Mouse (Mus musculus): ENCODE measurements around the gene Adprhl2.

The Adprhl2 gene

GRCm38 (mm10) chr4:126306058-126306457 lies 15.4 kb downstream of the Adprhl2 start:
- no peak for DNase-seq (ENCODE audit: low spot score)

- no peak for DNase-seq (ENCODE audit: low spot score)
Observed at GRCm38 (mm10) chr4:126305428-126305827, 16.1 kb downstream of the Adprhl2 start.

GRCm38 (mm10) chr4:126303877-126304276 lies 17.6 kb downstream of the Adprhl2 start:
- DNase-seq (ENCODE audit: low spot score): no peak

- no peak for DNase-seq (ENCODE audit: low spot score)
Observed at GRCm38 (mm10) chr4:126301584-126302309, 19.8 kb downstream of the Adprhl2 start.

- DNase-seq (ENCODE audit: low spot score): no peak
Observed at GRCm38 (mm10) chr4:126300916-126301583, 20.5 kb downstream of the Adprhl2 start.

GRCm38 (mm10) chr4:126296617-126297101 lies 24.8 kb downstream of the Adprhl2 start:
- DNase-seq (ENCODE audit: low spot score): no peak

GRCm38 (mm10) chr4:126295937-126296336 lies 25.6 kb downstream of the Adprhl2 start:
- no peak for DNase-seq (ENCODE audit: low spot score)

- DNase-seq (ENCODE audit: low spot score): no peak
Observed at GRCm38 (mm10) chr4:126295152-126295551, 26.4 kb downstream of the Adprhl2 start.

GRCm38 (mm10) chr4:126291196-126291595 lies 30.3 kb downstream of the Adprhl2 start:
- DNase-seq (ENCODE audit: low spot score): no peak

- DNase-seq (ENCODE audit: low spot score): no peak
Observed at GRCm38 (mm10) chr4:126290314-126290713, 31.2 kb downstream of the Adprhl2 start.

GRCm38 (mm10) chr4:126288085-126288666 lies 33.3 kb downstream of the Adprhl2 start:
- DNase-seq (ENCODE audit: low spot score): no peak

GRCm38 (mm10) chr4:126287302-126287995 lies 34.1 kb downstream of the Adprhl2 start:
- no peak for DNase-seq (ENCODE audit: low spot score)

GRCm38 (mm10) chr4:126286492-126286891 lies 35.0 kb downstream of the Adprhl2 start, which contains the start of gene Col8a2:
TSS of gene Col8a2 (plus strand) at chr4:126286793.
- DNase-seq (ENCODE audit: low spot score): no peak

- no peak for DNase-seq (ENCODE audit: low spot score)
Observed at GRCm38 (mm10) chr4:126283582-126283981, 37.9 kb downstream of the Adprhl2 start.

GRCm38 (mm10) chr4:126281706-126282105 lies 39.8 kb downstream of the Adprhl2 start:
- no peak for DNase-seq (ENCODE audit: low spot score)

GRCm38 (mm10) chr4:126278961-126279360 lies 42.5 kb downstream of the Adprhl2 start:
- no peak for DNase-seq (ENCODE audit: low spot score)

- DNase-seq (ENCODE audit: low spot score): no peak
Observed at GRCm38 (mm10) chr4:126278565-126278915, 43.0 kb downstream of the Adprhl2 start.

- DNase-seq (ENCODE audit: low spot score): no peak
Observed at GRCm38 (mm10) chr4:126277906-126278564, 43.5 kb downstream of the Adprhl2 start.

- no peak for DNase-seq (ENCODE audit: low spot score)
Observed at GRCm38 (mm10) chr4:126275681-126276131, 45.8 kb downstream of the Adprhl2 start.

- DNase-seq (ENCODE audit: low spot score): no peak
Observed at GRCm38 (mm10) chr4:126275081-126275480, 46.4 kb downstream of the Adprhl2 start.

GRCm38 (mm10) chr4:126273753-126274152 lies 47.8 kb downstream of the Adprhl2 start:
- DNase-seq (ENCODE audit: low spot score): no peak

GRCm38 (mm10) chr4:126269292-126269691 lies 52.2 kb downstream of the Adprhl2 start:
- DNase-seq (ENCODE audit: low spot score): no peak

All from urinary bladder, postnatal 10 days (tissue).